Mouse (Mus musculus): ENCODE results near the gene Edc4. TPM values are rescaled to one million over a fixed set of nuclear protein-coding genes. Genes with fewer than 3 reads are reported as not detected.

The Edc4 gene
- polyA plus RNA-seq, 1 experiment from 2014 or later: 73.3 TPM

Other genes with a start within 250 kb of the Edc4 start
- gene Ctcf, start 244.3 kb upstream of the Edc4 start, polyA plus RNA-seq (2016; fragmentation: Nextera tagmentation; extraction: Ambion mirVana): 157 TPM in 2 replicates
- gene Agrp, start 243.5 kb upstream of the Edc4 start, polyA plus RNA-seq (2016; fragmentation: Nextera tagmentation; extraction: Ambion mirVana): 1.3 TPM in 1 of 2 replicates, not detected in the other
- gene Carmil2, start 194.6 kb upstream of the Edc4 start, polyA plus RNA-seq (2016; fragmentation: Nextera tagmentation; extraction: Ambion mirVana): 8.7 and 9.0 TPM in 2 replicates
- gene Acd, start 179.8 kb upstream of the Edc4 start, polyA plus RNA-seq (2016; fragmentation: Nextera tagmentation; extraction: Ambion mirVana): 82.8 and 89.5 TPM in 2 replicates
- gene Pard6a, start 179.7 kb upstream of the Edc4 start, polyA plus RNA-seq (2016; fragmentation: Nextera tagmentation; extraction: Ambion mirVana): 31.7 and 32.7 TPM in 2 replicates
- 0.27 TPM in 1 of 2 replicates, not detected in the other for gene 4933405L10Rik, start 173.2 kb upstream of the Edc4 start, polyA plus RNA-seq (2016; fragmentation: Nextera tagmentation; extraction: Ambion mirVana)
- gene Enkd1, start 172.7 kb upstream of the Edc4 start, polyA plus RNA-seq (2016; fragmentation: Nextera tagmentation; extraction: Ambion mirVana): 28.6 and 32.6 TPM in 2 replicates
- 52.9 and 58.8 TPM in 2 replicates for gene Gfod2, start 122.2 kb upstream of the Edc4 start, polyA plus RNA-seq (2016; fragmentation: Nextera tagmentation; extraction: Ambion mirVana)
- gene Ranbp10, start 53.5 kb upstream of the Edc4 start, polyA plus RNA-seq (2016; fragmentation: Nextera tagmentation; extraction: Ambion mirVana): 15.0 and 15.1 TPM in 2 replicates
- gene Tsnaxip1, start 53.1 kb upstream of the Edc4 start, polyA plus RNA-seq (2016; fragmentation: Nextera tagmentation; extraction: Ambion mirVana): 0.22 and 0.63 TPM in 2 replicates
- gene Cenpt, start 27.6 kb upstream of the Edc4 start, polyA plus RNA-seq (2016; fragmentation: Nextera tagmentation; extraction: Ambion mirVana): 66.3 and 67.0 TPM in 2 replicates
- 76.7 and 78.6 TPM in 2 replicates for gene Thap11, start 25.7 kb upstream of the Edc4 start, polyA plus RNA-seq (2016; fragmentation: Nextera tagmentation; extraction: Ambion mirVana)
- gene Nutf2, start 20.3 kb upstream of the Edc4 start, polyA plus RNA-seq (2016; fragmentation: Nextera tagmentation; extraction: Ambion mirVana): 280 and 286 TPM in 2 replicates
- gene Nrn1l, start 12.7 kb downstream of the Edc4 start, polyA plus RNA-seq (2016; fragmentation: Nextera tagmentation; extraction: Ambion mirVana): 0.43 and 0.82 TPM in 2 replicates
- gene Pskh1, start 19.6 kb downstream of the Edc4 start, polyA plus RNA-seq (2016; fragmentation: Nextera tagmentation; extraction: Ambion mirVana): 23.0 and 23.2 TPM in 2 replicates
- 2.3 and 3.4 TPM in 2 replicates for gene Ctrl, start 53.0 kb downstream of the Edc4 start, polyA plus RNA-seq (2016; fragmentation: Nextera tagmentation; extraction: Ambion mirVana)
- gene Psmb10, start 57.6 kb downstream of the Edc4 start, polyA plus RNA-seq (2016; fragmentation: Nextera tagmentation; extraction: Ambion mirVana): 21.4 and 25.8 TPM in 2 replicates
- gene Lcat, start 62.5 kb downstream of the Edc4 start, polyA plus RNA-seq (2016; fragmentation: Nextera tagmentation; extraction: Ambion mirVana): 0.45 and 0.99 TPM in 2 replicates
- gene Slc12a4, start 85.2 kb downstream of the Edc4 start, polyA plus RNA-seq (2016; fragmentation: Nextera tagmentation; extraction: Ambion mirVana): 11.4 and 12.7 TPM in 2 replicates
- not detected in 2 replicates for gene Dpep3, start 98.5 kb downstream of the Edc4 start, polyA plus RNA-seq (2016; fragmentation: Nextera tagmentation; extraction: Ambion mirVana)
- gene Dus2, start 110.5 kb downstream of the Edc4 start, polyA plus RNA-seq (2016; fragmentation: Nextera tagmentation; extraction: Ambion mirVana): 15.9 and 17.8 TPM in 2 replicates
- gene Dpep2nb, start 125.1 kb downstream of the Edc4 start, polyA plus RNA-seq (2016; fragmentation: Nextera tagmentation; extraction: Ambion mirVana): 0.22 TPM in 1 of 2 replicates, not detected in the other
- gene Ddx28, start 131.0 kb downstream of the Edc4 start, polyA plus RNA-seq (2016; fragmentation: Nextera tagmentation; extraction: Ambion mirVana): 19.7 and 19.8 TPM in 2 replicates
- gene Nfatc3, start 178.0 kb downstream of the Edc4 start, polyA plus RNA-seq (2016; fragmentation: Nextera tagmentation; extraction: Ambion mirVana): 5.3 and 6.0 TPM in 2 replicates

Data from midbrain, embryonic 12.5 days (tissue).